Mouse (Mus musculus): Measurements from ENCODE around the gene Plch2.

DNA sequence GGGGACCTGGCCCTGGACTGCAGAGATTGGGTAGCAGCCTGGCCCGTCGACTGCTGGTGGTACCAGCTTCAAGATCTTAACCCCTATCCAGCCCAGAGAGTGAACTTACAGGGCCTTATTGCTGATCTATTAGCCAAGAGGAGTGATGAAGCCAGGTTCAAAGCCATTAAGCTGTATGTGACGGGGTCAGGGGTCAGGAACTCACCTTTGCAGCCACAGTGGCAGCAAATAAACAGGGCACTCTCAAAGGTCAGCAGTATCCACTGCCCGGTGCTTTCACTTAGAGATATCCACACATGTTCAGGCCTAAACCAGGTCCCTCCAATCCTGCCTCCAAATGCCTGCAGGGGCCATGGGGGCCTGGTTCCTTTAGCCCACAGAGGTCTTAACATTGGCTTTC lies 41.0 kb downstream of the Plch2 start:
- no peak for TF ChIP-seq CTCF (IDR thresholded peaks at IDR 0.05)
- no peak for TF ChIP-seq EP300 (IDR thresholded peaks at IDR 0.05)

Data from lung, postnatal 0 days (tissue).